Mouse (Mus musculus) left cerebral cortex, postnatal 4 days (tissue): ENCODE measurements around the gene Il2. TPM values are rescaled to one million over a fixed set of nuclear protein-coding genes. Genes with fewer than 3 reads are reported as not detected.

ENCODE experiments used
- DNase-seq: peaks from one replicate; pipeline ENCODE4 v3.0.0-alpha.2; 2022
- intact Hi-C: fragments of 180-260 bp; cut with DNase I; formaldehyde crosslinking; loops from one replicate; pipeline ENCODE4 v1.15.1; 2025
- total RNA-seq, 2 experiments: library from RNA; stranded (reverse); gene quantifications; 2 replicates each; pipeline ENCODE4 v1.2.3; 2021

The Il2 gene
- not detected for total RNA-seq

DNA sequence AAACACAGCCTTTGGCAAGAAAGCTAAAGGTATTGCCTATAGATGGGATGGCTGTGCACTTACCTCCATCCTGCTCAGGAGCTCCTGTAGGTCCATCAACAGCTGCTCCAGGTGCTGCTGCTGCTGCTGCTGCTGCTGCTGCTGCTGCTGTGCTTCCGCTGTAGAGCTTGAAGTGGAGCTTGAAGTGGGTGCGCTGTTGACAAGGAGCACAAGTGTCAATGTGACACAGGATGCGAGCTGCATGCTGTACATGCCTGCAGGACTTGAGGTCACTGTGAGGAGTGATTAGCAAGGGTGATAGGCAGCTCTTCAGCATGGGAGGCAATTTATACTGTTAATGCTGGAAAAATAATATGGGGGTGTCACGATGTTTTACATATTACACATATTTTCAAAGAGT lies at the start of gene Il2:
TSS of gene Il2 (minus strand) at position 305 of the 400 bp plus-strand sequence.
- no peak for DNase-seq
- intact Hi-C loops = no loop called here

DNA sequence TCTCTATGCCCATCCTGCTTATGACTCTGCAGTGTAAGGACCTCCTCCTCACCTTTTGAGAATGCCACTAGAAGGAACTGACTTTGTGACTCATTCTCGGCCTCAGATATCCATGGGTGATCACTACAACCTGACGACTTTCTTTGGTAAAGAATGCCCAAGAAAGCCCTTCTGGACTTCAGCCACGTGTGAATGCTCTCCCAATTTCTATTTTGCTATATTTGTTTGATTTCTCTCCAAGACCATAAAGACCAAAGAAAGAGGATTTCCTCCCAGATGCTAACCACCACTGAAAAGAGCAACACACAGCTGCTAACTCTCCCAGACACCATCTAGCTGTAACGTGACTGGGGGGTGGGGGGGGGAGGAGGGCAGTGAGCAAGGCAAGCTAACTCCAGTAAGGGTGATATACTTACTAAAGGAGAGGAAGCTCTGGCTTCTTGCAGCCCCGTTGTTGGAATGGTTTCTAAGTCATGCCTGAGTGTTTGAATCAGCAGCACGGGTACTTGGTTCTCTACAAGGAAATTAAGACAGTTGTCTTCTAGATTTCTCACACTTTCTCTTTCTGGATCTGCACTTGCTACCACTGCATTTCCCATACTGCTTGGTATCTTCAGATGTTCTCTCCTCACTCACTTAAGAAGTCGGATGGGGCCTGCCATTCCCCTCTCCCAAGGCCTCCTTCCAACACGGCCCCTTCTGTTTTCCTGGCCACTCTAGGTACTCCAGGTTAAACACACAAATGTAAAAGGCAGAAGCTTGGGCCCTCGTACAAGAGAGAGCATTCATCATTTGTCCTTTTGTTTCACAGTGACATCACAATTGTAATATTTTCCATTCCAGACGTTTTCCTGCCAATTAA lies 49.2 kb upstream of the Il2 start:
- intact Hi-C loops = no loop called here
- no peak for DNase-seq

DNA sequence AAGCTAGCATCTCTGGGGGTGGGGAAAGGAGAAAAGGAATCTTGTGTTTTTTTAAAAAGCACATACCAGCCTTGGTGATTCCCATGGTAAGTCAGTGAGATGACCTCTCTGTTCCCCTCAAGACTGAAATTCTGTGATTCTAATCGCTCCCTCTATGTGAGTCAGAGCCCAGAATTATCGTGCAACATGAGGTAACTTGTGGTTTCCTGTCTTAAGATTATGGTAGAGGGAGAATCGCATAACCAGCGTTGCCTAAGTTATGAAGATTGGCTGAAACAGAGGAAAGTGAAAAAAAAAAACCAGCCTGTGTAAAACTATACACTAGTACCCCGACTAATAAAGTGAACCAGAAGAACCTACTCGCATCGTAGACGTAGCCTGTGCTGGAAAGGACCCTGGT lies 47.5 kb upstream of the Il2 start:
- no peak for DNase-seq
- intact Hi-C loops = no loop called here

DNA sequence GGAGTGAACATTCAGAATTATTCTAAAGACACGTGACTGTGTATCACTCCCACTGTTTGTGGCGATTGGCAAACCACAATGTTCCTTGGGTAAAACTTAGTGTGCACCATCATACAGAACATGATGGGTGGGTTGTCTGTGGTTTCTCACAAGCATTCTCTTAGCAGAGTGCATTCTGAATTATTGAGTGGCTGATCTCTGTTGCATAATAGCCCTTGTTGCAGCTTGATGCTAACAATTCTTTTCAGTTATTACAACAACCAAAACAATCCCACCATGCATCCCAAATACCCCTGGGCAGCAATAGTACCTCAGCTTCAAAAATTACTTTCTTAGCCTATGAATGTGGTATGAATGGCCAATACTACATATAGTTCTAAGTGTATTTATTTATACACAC lies 43.5 kb upstream of the Il2 start:
- intact Hi-C loops = no loop called here
- no peak for DNase-seq

GRCm38 (mm10) chr3:37161096-37161495 lies 35.3 kb upstream of the Il2 start:
- intact Hi-C loops = no loop called here
- no peak for DNase-seq

GRCm38 (mm10) chr3:37158246-37158645 lies 32.5 kb upstream of the Il2 start:
- no peak for DNase-seq
- intact Hi-C loops = no loop called here

- intact Hi-C loops = no loop called here
- no peak for DNase-seq
Observed at GRCm38 (mm10) chr3:37157082-37157481, 31.3 kb upstream of the Il2 start.

GRCm38 (mm10) chr3:37154396-37154795 lies 28.6 kb upstream of the Il2 start:
- DNase-seq = no peak
- intact Hi-C loops = no loop called here

DNA sequence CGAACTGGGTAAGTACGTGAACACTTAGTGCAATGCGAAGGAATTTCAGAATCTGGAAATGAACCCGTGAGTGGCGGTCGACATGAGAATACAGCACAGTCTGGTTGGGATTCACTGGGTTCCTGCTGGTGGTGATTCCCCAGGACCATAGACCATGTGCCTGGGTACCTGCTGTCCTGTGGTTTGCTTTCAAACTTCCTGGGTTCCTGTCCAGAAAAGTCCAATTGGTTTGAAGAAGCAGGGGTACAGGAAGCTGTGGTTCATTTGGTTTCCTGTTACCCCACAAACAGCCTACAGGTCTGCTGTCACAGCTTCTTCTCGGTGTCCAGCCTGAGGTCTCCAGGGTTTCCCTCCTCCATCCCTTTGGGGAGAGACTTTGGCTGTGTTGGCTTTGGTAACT lies 27.2 kb upstream of the Il2 start:
- intact Hi-C loops = no loop called here
- DNase-seq = no peak

DNA sequence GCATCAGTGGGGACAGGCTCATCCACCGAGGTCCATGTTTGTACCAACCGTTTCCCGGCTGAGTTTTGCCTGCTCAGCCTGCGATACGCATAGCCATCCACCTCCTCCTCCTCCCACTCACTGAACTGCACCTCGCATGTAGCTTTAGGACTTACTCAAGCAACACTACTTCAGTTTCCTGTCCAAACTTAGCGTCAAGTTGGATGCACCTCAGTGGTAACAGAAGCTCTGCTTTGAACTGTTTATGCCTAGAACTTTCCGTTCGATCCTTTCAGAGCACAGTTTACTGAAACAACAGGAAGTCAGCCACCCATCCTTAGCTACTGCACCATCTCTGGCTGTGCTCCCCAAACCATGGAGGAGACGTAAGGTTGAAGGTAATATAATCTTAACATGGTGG lies 26.5 kb upstream of the Il2 start:
- no peak for DNase-seq
- intact Hi-C loops = no loop called here

GRCm38 (mm10) chr3:37146810-37147209 lies 21.1 kb upstream of the Il2 start:
- intact Hi-C loops = no loop called here
- no peak for DNase-seq

GRCm38 (mm10) chr3:37146406-37146805 lies 20.6 kb upstream of the Il2 start:
- intact Hi-C loops = no loop called here
- DNase-seq = no peak

DNA sequence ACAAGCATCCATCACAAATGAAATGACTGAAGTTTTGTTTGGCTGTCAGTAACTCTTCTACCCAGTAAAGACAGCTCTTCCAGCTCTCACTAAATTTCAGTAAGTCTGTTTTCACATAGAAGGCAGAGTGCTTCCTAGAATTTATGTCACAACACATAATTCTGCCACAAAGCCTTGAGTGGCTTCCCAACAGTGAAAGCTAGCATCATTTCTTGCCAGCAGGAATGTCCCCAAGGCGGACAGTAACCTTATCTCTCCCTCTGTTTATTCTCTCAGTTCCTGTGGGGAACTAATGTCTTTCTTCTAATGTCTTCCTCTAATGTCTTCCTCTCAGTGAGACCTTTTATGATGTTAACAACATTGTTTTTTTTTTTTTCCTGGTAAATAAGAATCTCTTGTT lies 19.2 kb upstream of the Il2 start:
- no peak for DNase-seq
- intact Hi-C loops = no loop called here

DNA sequence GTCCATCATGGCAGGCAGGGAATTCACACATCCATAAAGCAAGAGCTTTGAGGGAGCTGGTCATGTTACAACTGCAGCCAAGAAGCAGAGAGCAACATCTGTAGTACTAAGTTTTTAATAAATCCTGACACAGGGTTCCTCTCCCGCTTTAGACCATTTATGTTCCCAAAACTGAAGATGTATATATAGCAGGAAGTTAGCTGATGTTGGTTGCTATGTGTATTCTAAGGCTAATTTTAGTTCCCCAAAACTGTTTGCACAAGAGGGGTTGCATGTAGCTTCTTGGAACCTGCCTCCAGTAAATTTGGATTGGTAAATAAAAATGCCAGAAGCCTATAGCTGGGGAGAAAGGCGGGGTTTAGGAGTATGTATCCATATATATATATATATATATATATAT lies 16.1 kb upstream of the Il2 start:
- intact Hi-C loops = no loop called here
- DNase-seq = no peak

- no peak for DNase-seq
- intact Hi-C loops = no loop called here
Observed at GRCm38 (mm10) chr3:37140168-37140906, 14.6 kb upstream of the Il2 start.

DNA sequence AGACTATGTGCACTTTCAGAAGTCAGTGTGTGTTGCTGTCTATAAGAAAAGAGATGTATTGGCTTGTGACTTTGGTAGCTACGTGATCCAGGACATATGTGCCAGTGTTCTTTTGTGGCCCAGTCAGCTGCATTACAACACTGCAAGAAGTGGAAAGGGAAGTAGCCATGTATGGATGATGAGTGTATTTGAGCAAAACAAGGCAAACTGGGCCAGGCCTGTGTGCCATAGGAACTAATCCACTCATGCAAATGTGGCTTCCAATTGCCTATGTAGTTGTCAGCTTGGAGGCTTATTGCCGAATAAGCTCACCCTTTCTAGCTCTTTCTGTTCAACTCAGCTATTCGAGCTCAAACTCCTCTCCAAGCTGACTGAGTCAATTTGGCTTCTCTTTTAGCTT lies 13.4 kb upstream of the Il2 start:
- intact Hi-C loops = no loop called here
- DNase-seq = no peak

DNA sequence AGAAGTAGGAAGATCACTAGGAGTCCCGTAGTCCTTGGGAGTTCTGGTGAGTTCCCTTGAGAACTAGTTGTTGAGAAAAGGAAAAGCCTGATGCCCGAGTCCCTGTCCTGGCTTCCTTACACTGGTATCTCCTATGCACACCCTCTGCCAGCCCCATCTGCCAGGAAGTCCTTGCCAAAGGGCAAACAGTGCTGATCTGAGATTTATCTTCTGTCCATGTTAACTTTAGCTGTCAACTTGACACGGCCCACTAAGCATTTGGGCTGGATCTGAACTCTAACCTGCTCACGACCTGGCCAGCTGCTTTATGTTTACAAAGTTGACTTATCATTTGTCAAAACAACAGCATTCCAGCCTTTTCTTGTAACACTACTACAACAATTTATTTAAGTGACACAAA lies 11.5 kb upstream of the Il2 start:
- no peak for DNase-seq
- intact Hi-C loops = no loop called here

DNA sequence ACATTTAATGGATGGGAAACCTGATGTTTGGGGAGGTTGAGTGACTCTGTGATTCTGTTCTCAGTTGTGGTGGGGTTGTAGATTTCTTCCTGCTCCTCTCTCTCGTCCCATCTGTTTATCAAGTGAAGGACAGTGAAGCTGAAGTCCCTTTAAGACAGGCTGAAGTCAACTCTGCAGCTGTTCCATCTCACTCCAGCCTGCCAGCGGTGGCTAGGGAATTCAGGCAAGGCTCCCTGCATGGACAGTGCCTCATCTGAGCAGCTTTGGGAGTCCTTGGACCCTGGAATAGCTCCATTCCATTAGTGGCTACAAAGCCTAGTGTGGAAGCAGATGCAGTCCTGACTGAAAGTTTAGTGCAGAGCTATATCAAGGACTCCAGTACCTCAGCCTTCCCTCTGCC lies 3.3 kb upstream of the Il2 start:
- no peak for DNase-seq
- intact Hi-C loops = no loop called here

DNA sequence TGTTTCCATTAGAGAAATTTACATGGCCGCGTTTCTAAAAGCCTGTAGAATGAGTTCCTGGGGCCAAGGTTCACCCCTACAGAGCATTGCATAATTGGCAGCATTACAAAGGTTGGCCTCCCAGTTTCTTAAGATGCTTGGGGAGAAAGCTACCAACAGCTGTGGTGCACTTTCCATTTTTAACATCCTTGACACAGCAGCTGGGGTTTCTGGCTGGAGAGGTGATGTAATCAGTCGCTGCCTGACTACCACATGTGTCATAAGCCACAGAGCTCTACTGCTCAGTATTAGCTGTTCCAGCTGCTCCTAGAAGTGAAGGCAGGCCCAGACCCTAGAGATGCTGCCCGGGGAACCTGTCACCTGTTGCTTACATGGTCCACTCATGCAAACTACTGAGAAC lies 2.5 kb upstream of the Il2 start:
- intact Hi-C loops = no loop called here
- no peak for DNase-seq

DNA sequence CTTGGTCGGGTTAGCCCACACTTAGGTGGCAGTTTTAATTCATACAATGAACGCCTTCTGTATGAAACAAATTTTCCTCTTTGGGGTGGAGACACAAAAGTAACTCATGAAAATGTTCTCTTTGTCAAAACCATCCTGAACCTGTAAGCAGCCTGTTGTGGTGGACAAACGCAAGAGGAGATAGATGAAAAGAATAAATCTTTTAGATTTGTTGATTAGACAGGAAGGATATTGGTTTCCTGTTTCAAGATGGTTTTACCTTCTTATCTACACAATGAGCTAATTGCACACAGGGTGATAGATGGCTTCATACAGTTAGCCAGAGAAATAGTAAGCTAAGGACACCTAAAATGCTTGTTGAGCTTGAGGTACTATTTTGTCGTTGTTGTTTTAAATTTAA lies 403 bp upstream of the Il2 start:
- DNase-seq = no peak
- intact Hi-C loops = no loop called here

GRCm38 (mm10) chr3:37090721-37091120 lies 35.0 kb downstream of the Il2 start:
- intact Hi-C loops = no loop called here
- DNase-seq = no peak

GRCm38 (mm10) chr3:37084860-37085259 lies 40.9 kb downstream of the Il2 start:
- intact Hi-C loops = no loop called here
- DNase-seq = no peak
